Mouse (Mus musculus) thymus, postnatal 0 days (tissue): ENCODE results near the gene Ssmem1. TPM values are rescaled to one million over a fixed set of nuclear protein-coding genes. Genes with fewer than 3 reads are reported as not detected.

Experiments used
- DNase-seq: peaks from one replicate; pipeline ENCODE4 v3.0.0-alpha.2; 2015; ENCODE audit warnings: low spot score
- polyA plus RNA-seq: library from polyadenylated mRNA; unstranded; fragments of >200 nt; fragmentation: Nextera tagmentation; extraction: Ambion mirVana; gene quantifications from 2 replicates; pipeline ENCODE4 v1.2.1, GENCODE M21; 2015

The Ssmem1 gene
- polyA plus RNA-seq, 1 experiment from 2014 or later, result 0.12 TPM

GRCm38 (mm10) chr6:30525456-30526332 lies 16.0 kb downstream of the Ssmem1 start:
- DNase-seq, result no peak

GRCm38 (mm10) chr6:30526586-30527515 lies 17.2 kb downstream of the Ssmem1 start:
- no peak for DNase-seq

GRCm38 (mm10) chr6:30528800-30529199 lies 19.2 kb downstream of the Ssmem1 start:
- no peak for DNase-seq

GRCm38 (mm10) chr6:30535340-30535739 lies 25.7 kb downstream of the Ssmem1 start:
- peak; percentile 15 for DNase-seq

- no peak for DNase-seq
Measured at GRCm38 (mm10) chr6:30538240-30538639, 28.6 kb downstream of the Ssmem1 start.

GRCm38 (mm10) chr6:30538800-30539199 lies 29.2 kb downstream of the Ssmem1 start:
- no peak for DNase-seq

GRCm38 (mm10) chr6:30541009-30541799 lies 31.6 kb downstream of the Ssmem1 start, which contains the start of gene Cpa2:
Gene Cpa2, plus strand, starts transcription at chr6:30541582.
- DNase-seq, result no peak

- no peak for DNase-seq
Measured at GRCm38 (mm10) chr6:30542277-30542676, 32.6 kb downstream of the Ssmem1 start.

GRCm38 (mm10) chr6:30543077-30543476 lies 33.4 kb downstream of the Ssmem1 start:
- no peak for DNase-seq

- no peak for DNase-seq
Measured at GRCm38 (mm10) chr6:30543851-30544250, 34.2 kb downstream of the Ssmem1 start.

- no peak for DNase-seq
Measured at GRCm38 (mm10) chr6:30545689-30546088, 36.0 kb downstream of the Ssmem1 start.

GRCm38 (mm10) chr6:30546571-30547273 lies 37.1 kb downstream of the Ssmem1 start:
- DNase-seq, result peak; percentile 31

- no peak for DNase-seq
Measured at GRCm38 (mm10) chr6:30547274-30547645, 37.6 kb downstream of the Ssmem1 start.

GRCm38 (mm10) chr6:30547656-30548306 lies 38.1 kb downstream of the Ssmem1 start:
- no peak for DNase-seq

- no peak for DNase-seq
Measured at GRCm38 (mm10) chr6:30549231-30549761, 39.6 kb downstream of the Ssmem1 start.

- DNase-seq, result no peak
Measured at GRCm38 (mm10) chr6:30550496-30551192, 41.0 kb downstream of the Ssmem1 start.

GRCm38 (mm10) chr6:30551193-30551515 lies 41.5 kb downstream of the Ssmem1 start:
- DNase-seq, result no peak

GRCm38 (mm10) chr6:30551644-30552580 lies 42.3 kb downstream of the Ssmem1 start:
- DNase-seq, result no peak
